Mouse (Mus musculus) hindbrain, embryonic 10.5 days (tissue): ENCODE measurements around the gene Kcng4. TPM values are rescaled to one million over a fixed set of nuclear protein-coding genes. Genes with fewer than 3 reads are reported as not detected.

Experiments
- DNase-seq: peaks from one replicate; pipeline ENCODE4 v3.0.0-alpha.2; 2017; ENCODE audit warnings: low spot score
- H3K27ac ChIP-seq: fragments of 300-500 bp; sonication (generic); 2 replicates; pipeline ENCODE4 v1.5.1; 2016; ENCODE audit warnings: mild to moderate bottlenecking, moderate library complexity
- H3K27me3 ChIP-seq: fragments of 300-500 bp; sonication (generic); 2 replicates; pipeline ENCODE4 v1.6.1; 2016; ENCODE audit warnings: mild to moderate bottlenecking; ENCODE audit not compliant: poor library complexity, insufficient read depth, severe bottlenecking
- H3K36me3 ChIP-seq: fragments of 300-500 bp; sonication (generic); 2 replicates; pipeline ENCODE4 v1.6.1; 2016; ENCODE audit warnings: mild to moderate bottlenecking, moderate library complexity
- H3K4me1 ChIP-seq: fragments of 300-500 bp; sonication (generic); replicated peaks from 2 replicates; pipeline ENCODE4 v1.6.1; 2016; ENCODE audit warnings: mild to moderate bottlenecking
- H3K4me3 ChIP-seq: fragments of 300-500 bp; sonication (generic); 2 replicates; pipeline ENCODE4 v1.5.1; 2016; ENCODE audit warnings: mild to moderate bottlenecking, moderate library complexity
- H3K9me3 ChIP-seq: fragments of 300-500 bp; sonication (generic); 2 replicates; pipeline ENCODE4 v1.6.1; 2016; ENCODE audit warnings: mild to moderate bottlenecking, moderate library complexity
- WGBS: fragments of 180-500 bp; shearing (Covaris S2); methylation state at CpG from one replicate; pipeline ENCODE4 v1.1.7; 2016; 5-methylcytosine and 5-hydroxymethylcytosine counted together
- polyA plus RNA-seq: library from polyadenylated mRNA; unstranded; fragments of >200 nt; fragmentation: Nextera tagmentation; extraction: Ambion mirVana; gene quantifications from 2 replicates; pipeline ENCODE4 v1.2.1, GENCODE M21; 2016

Gene Kcng4
- 0.16 and 0.29 TPM in 2 replicates for polyA plus RNA-seq

- Histone ChIP-seq H3K27me3 (peaks cover 55% of the 10 kb centered on the region), H3K27ac (peak within 1 kb of the TSS; percentile 57), H3K9me3 (no peaks in the 10 kb centered on the region), H3K4me1 (peaks cover 66% of the 10 kb centered on the region), H3K36me3 (no peaks in the 10 kb centered on the region), H3K4me3 (no peak within 1 kb of the TSS)
- WGBS, result 48% methylated on average over 6 of the region's 6 CpGs
- no peak for DNase-seq
Measured at GRCm38 (mm10) chr8:119635378-119635777, at the start of gene Kcng4. Gene Kcng4, minus strand, starts transcription at chr8:119635680.

- Histone ChIP-seq H3K27ac (no peak overlapping the region), H3K27me3 (0 out of 2 replicates have a peak, but pooled peaks cover 5% of the 10 kb centered on the region), H3K36me3 (no peaks in the 10 kb centered on the region), H3K4me3 (no peak overlapping the region), H3K4me1 (peaks cover 21% of the 10 kb centered on the region), H3K9me3 (no peaks in the 10 kb centered on the region)
- DNase-seq, result no peak
- WGBS, result 68% methylated on average over 14 of the region's 14 CpGs
Measured at GRCm38 (mm10) chr8:119679184-119679583, 43.7 kb upstream of the Kcng4 start.

- 8% methylated on average over 18 of the region's 18 CpGs for WGBS
- peak; percentile 58 for DNase-seq
- Histone ChIP-seq H3K36me3 (no peaks in the 10 kb centered on the region), H3K4me3 (peak overlapping the region; percentile 41), H3K27ac (no peak overlapping the region), H3K9me3 (no peaks in the 10 kb centered on the region), H3K4me1 (peaks cover 21% of the 10 kb centered on the region), H3K27me3 (0 out of 2 replicates have a peak, but pooled peaks cover 5% of the 10 kb centered on the region)
Measured at GRCm38 (mm10) chr8:119678138-119678843, 42.8 kb upstream of the Kcng4 start.

- Histone ChIP-seq H3K27me3 (0 out of 2 replicates have a peak, but pooled peaks cover 5% of the 10 kb centered on the region), H3K27ac (no peak overlapping the region)
Measured at GRCm38 (mm10) chr8:119676389-119676788, 40.9 kb upstream of the Kcng4 start.

GRCm38 (mm10) chr8:119675457-119675856 is 40.0 kb upstream of the Kcng4 start:
- Histone ChIP-seq H3K27ac (peak overlapping the region; percentile 40; the same call in 1 of the 2 replicates), H3K36me3 (no peaks in the 10 kb centered on the region), H3K9me3 (no peaks in the 10 kb centered on the region), H3K4me3 (no peak overlapping the region), H3K4me1 (peaks cover 27% of the 10 kb centered on the region), H3K27me3 (0 out of 2 replicates have a peak, but pooled peaks cover 5% of the 10 kb centered on the region)
- 56% methylated on average over 5 of the region's 5 CpGs for WGBS
- no peak for DNase-seq

More at GRCm38 (mm10) chr8:119676389-119676788, 40.9 kb upstream of the Kcng4 start:
- H3K36me3 ChIP-seq, result no peaks in the 10 kb centered on the region
- peak; percentile 88 for DNase-seq
- peaks cover 21% of the 10 kb centered on the region for H3K4me1 ChIP-seq
- WGBS, result 25% methylated on average over 8 of the region's 8 CpGs
- no peak overlapping the region for H3K4me3 ChIP-seq
- H3K9me3 ChIP-seq, result no peaks in the 10 kb centered on the region

GRCm38 (mm10) chr8:119673976-119674555 is 38.6 kb upstream of the Kcng4 start:
- Histone ChIP-seq H3K36me3 (no peaks in the 10 kb centered on the region), H3K4me3 (no peak overlapping the region), H3K9me3 (no peaks in the 10 kb centered on the region), H3K27me3 (0 out of 2 replicates have a peak, but pooled peaks cover under 1% of the 10 kb centered on the region), H3K4me1 (peaks cover 29% of the 10 kb centered on the region), H3K27ac (no peak overlapping the region)
- no peak for DNase-seq
- WGBS, result 82% methylated on average over 11 of the region's 11 CpGs

- no peak overlapping the region for H3K4me3 ChIP-seq
- no peak overlapping the region for H3K27ac ChIP-seq
- peaks cover 20% of the 10 kb centered on the region for H3K27me3 ChIP-seq
- H3K9me3 ChIP-seq, result no peaks in the 10 kb centered on the region
- DNase-seq, result no peak
- 71% methylated on average over 16 of the region's 16 CpGs for WGBS
- H3K4me1 ChIP-seq, result peaks cover 43% of the 10 kb centered on the region
- no peaks in the 10 kb centered on the region for H3K36me3 ChIP-seq
Measured at GRCm38 (mm10) chr8:119670419-119671091, 35.1 kb upstream of the Kcng4 start.

- Histone ChIP-seq H3K36me3 (no peaks in the 10 kb centered on the region), H3K27ac (no peak overlapping the region), H3K9me3 (no peaks in the 10 kb centered on the region), H3K4me1 (peaks cover 51% of the 10 kb centered on the region), H3K27me3 (peaks cover 24% of the 10 kb centered on the region), H3K4me3 (no peak overlapping the region)
- 51% methylated on average over 12 of the region's 12 CpGs for whole genome bisulfite sequencing
- no peak for DNase-seq
Measured at GRCm38 (mm10) chr8:119669284-119669683, 33.8 kb upstream of the Kcng4 start.

- WGBS, result 69% methylated on average over 9 of the region's 9 CpGs
- DNase-seq, result no peak
- Histone ChIP-seq H3K27me3 (peaks cover 24% of the 10 kb centered on the region), H3K36me3 (no peaks in the 10 kb centered on the region), H3K27ac (0 out of 2 replicates have a peak overlapping the region, but pooled peaks have one; percentile 13), H3K4me3 (no peak overlapping the region), H3K9me3 (no peaks in the 10 kb centered on the region), H3K4me1 (peaks cover 60% of the 10 kb centered on the region)
Measured at GRCm38 (mm10) chr8:119668447-119668846, 33.0 kb upstream of the Kcng4 start.

GRCm38 (mm10) chr8:119666219-119666951 is 30.9 kb upstream of the Kcng4 start, which contains the start of gene Wfdc1:
Gene Wfdc1, plus strand, starts transcription at chr8:119666365.
- Histone ChIP-seq H3K27me3 (peaks cover 24% of the 10 kb centered on the region), H3K27ac (peak within 1 kb of the TSS; percentile 63), H3K9me3 (no peaks in the 10 kb centered on the region), H3K4me1 (peaks cover 73% of the 10 kb centered on the region), H3K4me3 (0 out of 2 replicates have a peak within 1 kb of the TSS, but pooled peaks have one; percentile 28), H3K36me3 (no peaks in the 10 kb centered on the region)
- DNase-seq, result no peak
- WGBS, result 19% methylated on average over 14 of the region's 14 CpGs

- Histone ChIP-seq H3K4me1 (peaks cover 76% of the 10 kb centered on the region), H3K27ac (peak overlapping the region; percentile 23; the same call in 1 of the 2 replicates), H3K9me3 (no peaks in the 10 kb centered on the region), H3K36me3 (no peaks in the 10 kb centered on the region), H3K27me3 (peaks cover 24% of the 10 kb centered on the region), H3K4me3 (no peak overlapping the region)
- no peak for DNase-seq
- 70% methylated on average over 6 of the region's 6 CpGs for WGBS
Measured at GRCm38 (mm10) chr8:119665270-119665669, 29.8 kb upstream of the Kcng4 start.

GRCm38 (mm10) chr8:119663440-119663839 is 28.0 kb upstream of the Kcng4 start:
- WGBS, result 40% methylated on average over 11 of the region's 11 CpGs
- peaks cover 75% of the 10 kb centered on the region for H3K4me1 ChIP-seq
- peaks cover 24% of the 10 kb centered on the region for H3K27me3 ChIP-seq
- no peaks in the 10 kb centered on the region for H3K9me3 ChIP-seq
- no peak overlapping the region for H3K4me3 ChIP-seq
- H3K27ac ChIP-seq, result no peak overlapping the region; the same call in 1 of the 2 replicates
- DNase-seq, result peak; percentile 34
- no peaks in the 10 kb centered on the region for H3K36me3 ChIP-seq
